Mouse (Mus musculus): Measurements from ENCODE around the gene Gper1.
"Not testable (repeated sequence)": the region's sequence is repeated elsewhere in the genome, so short reads cannot be mapped to it uniquely, and the experiment has no call there.

The Gper1 gene

GRCm38 (mm10) chr5:139390324-139391119 lies 32.4 kb upstream of the Gper1 start:
- not testable (repeated sequence) for DNase-seq (ENCODE audit: low read depth, low spot score)

GRCm38 (mm10) chr5:139391309-139391990 lies 31.5 kb upstream of the Gper1 start:
- DNase-seq (ENCODE audit: low read depth, low spot score) = no peak

GRCm38 (mm10) chr5:139392219-139393196 lies 30.4 kb upstream of the Gper1 start:
- no peak for DNase-seq (ENCODE audit: low read depth, low spot score)

GRCm38 (mm10) chr5:139393197-139393588 lies 29.8 kb upstream of the Gper1 start:
- no peak for DNase-seq (ENCODE audit: low read depth, low spot score)

- DNase-seq (ENCODE audit: low read depth, low spot score) = no peak
Measured at GRCm38 (mm10) chr5:139394399-139394798, 28.6 kb upstream of the Gper1 start.

GRCm38 (mm10) chr5:139395528-139395927 lies 27.4 kb upstream of the Gper1 start:
- no peak for DNase-seq (ENCODE audit: low read depth, low spot score)

GRCm38 (mm10) chr5:139397359-139397916 lies 25.5 kb upstream of the Gper1 start:
- no peak for DNase-seq (ENCODE audit: low read depth, low spot score)

GRCm38 (mm10) chr5:139397959-139398753 lies 24.8 kb upstream of the Gper1 start:
- DNase-seq (ENCODE audit: low read depth, low spot score) = peak; percentile 76

- DNase-seq (ENCODE audit: low read depth, low spot score) = no peak
Measured at GRCm38 (mm10) chr5:139398786-139399185, 24.2 kb upstream of the Gper1 start.

- no peak for DNase-seq (ENCODE audit: low read depth, low spot score)
Measured at GRCm38 (mm10) chr5:139399991-139400390, 23.0 kb upstream of the Gper1 start.

- DNase-seq (ENCODE audit: low read depth, low spot score) = no peak
Measured at GRCm38 (mm10) chr5:139402106-139402505, 20.8 kb upstream of the Gper1 start.

GRCm38 (mm10) chr5:139403692-139404260 lies 19.2 kb upstream of the Gper1 start:
- DNase-seq (ENCODE audit: low read depth, low spot score) = no peak

GRCm38 (mm10) chr5:139404801-139405401 lies 18.1 kb upstream of the Gper1 start, which contains the start of gene C130050O18Rik:
TSS of gene C130050O18Rik (plus strand) at chr5:139405280.
- DNase-seq (ENCODE audit: low read depth, low spot score) = no peak

GRCm38 (mm10) chr5:139405478-139405877 lies 17.5 kb upstream of the Gper1 start:
- DNase-seq (ENCODE audit: low read depth, low spot score) = no peak

- no peak for DNase-seq (ENCODE audit: low read depth, low spot score)
Measured at GRCm38 (mm10) chr5:139405953-139406352, 17.0 kb upstream of the Gper1 start.

GRCm38 (mm10) chr5:139407121-139407885 lies 15.6 kb upstream of the Gper1 start:
- DNase-seq (ENCODE audit: low read depth, low spot score) = no peak

GRCm38 (mm10) chr5:139408511-139408910 lies 14.4 kb upstream of the Gper1 start:
- no peak for DNase-seq (ENCODE audit: low read depth, low spot score)

- no peak for DNase-seq (ENCODE audit: low read depth, low spot score)
Measured at GRCm38 (mm10) chr5:139409412-139409811, 13.5 kb upstream of the Gper1 start.

- DNase-seq (ENCODE audit: low read depth, low spot score) = no peak
Measured at GRCm38 (mm10) chr5:139410056-139410455, 12.9 kb upstream of the Gper1 start.

Measured in embryo, embryonic 11.5 days (tissue).